Mouse (Mus musculus) embryonic facial prominence, embryonic 14.5 days (tissue): ENCODE measurements around the gene Nxf3. TPM values are rescaled to one million over a fixed set of nuclear protein-coding genes. Genes with fewer than 3 reads are reported as not detected.
A peak's percentile ranks its signal among the peaks of the same experiment; 100 is the strongest.

ENCODE experiments used
- ATAC-seq: fragments of 200-750 bp; cut with Nextera tagmentation; 2 replicates; pipeline ENCODE4 v1.8.0; 2017; ENCODE audit warnings: low read depth, moderate number of reproducible peaks, moderate TSS enrichment
- DNase-seq: peaks from one replicate; pipeline ENCODE4 v3.0.0-alpha.2; 2015; ENCODE audit warnings: low spot score
- H3K27ac ChIP-seq: fragments of 300-500 bp; sonication (generic); replicated peaks from 2 replicates; pipeline ENCODE4 v1.5.1; 2014; ENCODE audit warnings: low read depth, mild to moderate bottlenecking, low read length, moderate library complexity
- H3K27me3 ChIP-seq: fragments of 300-500 bp; sonication (generic); replicated peaks from 2 replicates; pipeline ENCODE4 v1.6.1; 2014; ENCODE audit warnings: low read length; ENCODE audit not compliant: control insufficient read depth, insufficient read depth
- H3K36me3 ChIP-seq: fragments of 300-500 bp; sonication (generic); 2 replicates; pipeline ENCODE4 v1.6.1; 2014; ENCODE audit warnings: low read length, mixed read lengths; ENCODE audit not compliant: control insufficient read depth, insufficient read depth
- H3K4me1 ChIP-seq: fragments of 300-500 bp; sonication (generic); 2 replicates; pipeline ENCODE4 v1.6.1; 2014; ENCODE audit warnings: antibody characterized with exemption, low read length; ENCODE audit not compliant: control insufficient read depth, insufficient read depth
- H3K4me2 ChIP-seq: fragments of 300-500 bp; sonication (generic); 2 replicates; pipeline ENCODE4 v1.6.1; 2014; ENCODE audit warnings: low read depth, mild to moderate bottlenecking, low read length, moderate library complexity, mixed read lengths
- H3K4me3 ChIP-seq: fragments of 300-500 bp; sonication (generic); 2 replicates; pipeline ENCODE4 v1.5.1; 2014; ENCODE audit warnings: low read depth, mild to moderate bottlenecking, low read length
- H3K9ac ChIP-seq: fragments of 300-500 bp; sonication (generic); 2 replicates; pipeline ENCODE4 v1.6.1; 2014; ENCODE audit warnings: low read depth, mild to moderate bottlenecking, low read length, moderate library complexity, mixed read lengths
- H3K9me3 ChIP-seq: fragments of 300-500 bp; sonication (generic); 2 replicates; pipeline ENCODE4 v1.6.1; 2016; ENCODE audit warnings: low read length; ENCODE audit not compliant: control insufficient read depth
- WGBS: fragments of 180-500 bp; shearing (Covaris S2); extraction: QIAGEN DNeasy Blood & Tissue Kit; methylation state at CpG from one replicate; pipeline ENCODE4 v1.1.7; 2014; 5-methylcytosine and 5-hydroxymethylcytosine counted together
- polyA plus RNA-seq: library from polyadenylated mRNA; unstranded; fragments of >200 nt; fragmentation: Nextera tagmentation; extraction: Ambion mirVana; gene quantifications from 2 replicates; pipeline ENCODE4 v1.2.1, GENCODE M21; 2014

Gene Nxf3
- 0.06 TPM in 1 of 2 replicates, not detected in the other for polyA plus RNA-seq

GRCm38 (mm10) chrX:136085155-136085554 is at the start of gene Nxf3:
TSS of gene Nxf3 (minus strand) at chrX:136085255.
- no peaks in the 10 kb centered on the region for H3K36me3 ChIP-seq
- H3K27ac ChIP-seq: no peak within 1 kb of the TSS
- no peaks in the 10 kb centered on the region; the same call in 1 of the 2 replicates for H3K27me3 ChIP-seq
- DNase-seq: no peak
- H3K4me3 ChIP-seq: no peak within 1 kb of the TSS
- H3K9me3 ChIP-seq: no peaks in the 10 kb centered on the region
- no peaks in the 10 kb centered on the region for H3K4me1 ChIP-seq
- no peak within 1 kb of the TSS for H3K9ac ChIP-seq
- H3K4me2 ChIP-seq: no peak within 1 kb of the TSS
- WGBS: 81% methylated on average over 9 of the region's 9 CpGs
- ATAC-seq: no peak

DNA sequence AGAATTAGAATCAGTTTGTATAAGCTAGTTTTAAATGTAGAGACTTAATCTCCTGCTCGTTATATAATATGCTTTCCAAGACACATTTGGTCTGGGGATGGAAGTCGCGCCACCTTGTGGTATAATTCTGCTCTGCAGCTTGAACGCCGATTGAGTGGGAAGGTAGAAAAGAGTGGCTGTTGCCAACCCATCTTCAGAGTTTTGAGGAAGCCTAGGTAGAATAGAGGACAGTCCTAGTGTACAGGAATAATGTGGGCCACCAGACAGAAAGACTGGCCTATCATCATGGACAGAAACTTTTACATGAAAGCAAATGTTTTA is 42.6 kb upstream of the Nxf3 start:
- whole genome bisulfite sequencing: 20% methylated on average over 5 of the region's 5 CpGs
- H3K4me1 ChIP-seq: no peaks in the 10 kb centered on the region
- no peak for ATAC-seq

GRCm38 (mm10) chrX:136127038-136127743 is 42.1 kb upstream of the Nxf3 start:
- Histone ChIP-seq H3K27me3 (no peaks in the 10 kb centered on the region; the same call in 1 of the 2 replicates), H3K36me3 (no peaks in the 10 kb centered on the region), H3K9me3 (no peaks in the 10 kb centered on the region), H3K27ac (no peak overlapping the region), H3K4me3 (no peak overlapping the region), H3K4me1 (no peaks in the 10 kb centered on the region), H3K9ac (no peak overlapping the region), H3K4me2 (no peak overlapping the region)
- WGBS: 54% methylated on average over 8 of the region's 8 CpGs
- ATAC-seq: no peak
- peak; percentile 2 for DNase-seq

More for the DNA sequence above, 42.6 kb upstream of the Nxf3 start:
- H3K9me3 ChIP-seq: no peaks in the 10 kb centered on the region
- H3K4me3 ChIP-seq: no peak overlapping the region
- H3K9ac ChIP-seq: no peak overlapping the region
- no peak overlapping the region for H3K27ac ChIP-seq
- H3K4me2 ChIP-seq: no peak overlapping the region
- no peaks in the 10 kb centered on the region for H3K36me3 ChIP-seq
- DNase-seq: peak; percentile 11
- no peaks in the 10 kb centered on the region; the same call in 1 of the 2 replicates for H3K27me3 ChIP-seq

DNA sequence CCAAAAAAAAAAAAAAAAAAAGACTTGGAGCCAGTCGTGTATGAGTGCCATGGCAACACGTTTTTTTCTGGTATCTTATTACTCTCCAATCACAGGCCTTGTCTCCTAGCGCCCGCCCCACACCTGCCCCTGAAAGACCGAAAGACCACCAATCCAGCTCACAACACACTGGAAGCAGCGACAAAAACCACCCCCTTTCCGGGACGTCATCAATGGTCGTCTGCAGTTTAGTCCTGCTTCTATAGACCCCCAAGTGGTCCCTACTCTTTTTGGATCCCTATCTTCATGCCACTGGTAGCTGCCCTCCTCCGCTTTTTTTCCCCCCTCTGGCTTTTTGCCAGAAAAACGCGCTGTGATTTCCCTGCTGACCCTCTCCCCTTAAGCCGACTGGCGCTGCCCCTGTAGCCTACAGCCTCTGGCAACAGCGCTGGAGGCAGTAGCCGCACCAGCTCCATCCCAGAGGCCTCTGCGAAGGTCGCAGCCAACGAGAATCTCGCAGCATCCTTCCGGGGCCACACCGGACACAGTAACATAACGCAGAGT is 30.4 kb upstream of the Nxf3 start:
- WGBS: 25% methylated on average over 23 of the region's 23 CpGs
- no peaks in the 10 kb centered on the region for H3K9me3 ChIP-seq
- peak; percentile 99 for ATAC-seq
- H3K9ac ChIP-seq: peak overlapping the region; percentile 56
- H3K4me3 ChIP-seq: peak overlapping the region; percentile 41
- peak overlapping the region; percentile 63 for H3K4me2 ChIP-seq
- no peak overlapping the region; the same call in 1 of the 2 replicates for H3K27ac ChIP-seq
- no peaks in the 10 kb centered on the region for H3K4me1 ChIP-seq
- H3K27me3 ChIP-seq: peaks cover 12% of the 10 kb centered on the region
- no peaks in the 10 kb centered on the region for H3K36me3 ChIP-seq
- peak; percentile 93 for DNase-seq

GRCm38 (mm10) chrX:136115015-136115414 is 30.0 kb upstream of the Nxf3 start:
- WGBS: 43% methylated on average over 4 of the region's 4 CpGs
- peak overlapping the region; percentile 41 for H3K4me3 ChIP-seq
- DNase-seq: no peak

GRCm38 (mm10) chrX:136107942-136108341 is 22.9 kb upstream of the Nxf3 start:
- DNase-seq (peak; percentile 19), ATAC-seq (no peak)
- H3K4me3 ChIP-seq: no peak overlapping the region
- peaks cover 17% of the 10 kb centered on the region; the same call in 1 of the 2 replicates for H3K27me3 ChIP-seq
- no peak overlapping the region for H3K9ac ChIP-seq
- H3K4me2 ChIP-seq: no peak overlapping the region
- no peaks in the 10 kb centered on the region for H3K9me3 ChIP-seq
- no peaks in the 10 kb centered on the region for H3K4me1 ChIP-seq
- no peak overlapping the region for H3K27ac ChIP-seq
- 39% methylated on average over 6 of the region's 6 CpGs for WGBS
- H3K36me3 ChIP-seq: no peaks in the 10 kb centered on the region

More at GRCm38 (mm10) chrX:136115015-136115414, 30.0 kb upstream of the Nxf3 start:
- peak overlapping the region; percentile 63 for H3K4me2 ChIP-seq
- H3K9me3 ChIP-seq: no peaks in the 10 kb centered on the region
- no peak overlapping the region for H3K9ac ChIP-seq
- H3K27me3 ChIP-seq: peaks cover 16% of the 10 kb centered on the region
- no peak for ATAC-seq
- H3K27ac ChIP-seq: no peak overlapping the region
- H3K4me1 ChIP-seq: no peaks in the 10 kb centered on the region
- no peaks in the 10 kb centered on the region for H3K36me3 ChIP-seq

- no peak overlapping the region for H3K27ac ChIP-seq
- no peaks in the 10 kb centered on the region for H3K9me3 ChIP-seq
- H3K4me3 ChIP-seq: no peak overlapping the region
- DNase-seq: no peak
- no peaks in the 10 kb centered on the region for H3K4me1 ChIP-seq
- peaks cover 6% of the 10 kb centered on the region; the same call in 1 of the 2 replicates for H3K27me3 ChIP-seq
- WGBS: 64% methylated on average over 3 of the region's 3 CpGs
- no peak overlapping the region for H3K9ac ChIP-seq
- no peak overlapping the region for H3K4me2 ChIP-seq
- ATAC-seq: no peak
- no peaks in the 10 kb centered on the region for H3K36me3 ChIP-seq
Observed at GRCm38 (mm10) chrX:136104724-136105088, 19.7 kb upstream of the Nxf3 start.

DNA sequence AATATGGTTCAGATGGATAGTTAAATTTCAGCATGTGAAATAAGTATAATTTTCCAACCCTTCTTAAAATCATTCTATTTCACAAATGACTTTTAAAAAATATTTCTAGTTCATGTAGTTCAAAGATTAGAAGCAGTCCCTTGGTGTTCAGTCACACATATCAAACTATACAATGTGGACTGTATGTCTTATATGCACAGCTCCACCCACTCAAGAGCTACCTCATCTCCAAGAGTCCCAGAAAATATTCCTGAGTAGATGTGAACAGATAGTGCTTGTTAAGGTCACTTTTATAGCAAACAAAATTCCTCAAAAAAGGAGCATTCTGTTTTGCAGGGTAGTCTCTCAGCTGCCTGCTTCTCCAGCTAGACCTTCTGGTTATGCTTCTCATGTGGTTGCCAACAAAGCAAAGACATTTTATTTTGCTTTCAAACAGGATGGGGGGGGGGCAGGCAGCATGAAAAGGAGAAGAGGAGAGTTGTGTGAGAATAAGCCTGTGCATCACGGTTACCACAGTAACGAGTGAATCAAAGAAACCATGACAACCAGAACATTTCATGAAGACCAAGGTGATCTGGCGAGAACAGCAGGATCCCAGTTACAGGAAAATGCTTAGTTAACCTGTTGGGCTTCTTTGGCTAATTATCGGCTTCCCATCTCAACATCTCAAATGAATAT is 19.1 kb upstream of the Nxf3 start:
- no peak for ATAC-seq
- Histone ChIP-seq H3K27me3 (peaks cover 6% of the 10 kb centered on the region; the same call in 1 of the 2 replicates), H3K4me1 (no peaks in the 10 kb centered on the region), H3K9me3 (no peaks in the 10 kb centered on the region), H3K4me2 (no peak overlapping the region), H3K4me3 (no peak overlapping the region), H3K36me3 (no peaks in the 10 kb centered on the region), H3K9ac (no peak overlapping the region), H3K27ac (no peak overlapping the region)
- no peak for DNase-seq
- 64% methylated on average over 4 of the region's 4 CpGs for WGBS
